Mouse (Mus musculus): ENCODE results near the gene Il23r.

The Il23r gene

GRCm38 (mm10) chr6:67431808-67432207, 59.8 kb downstream of the Il23r start:
- DNase-seq (ENCODE audit: low spot score in 2 of 2) = no peak

DNA sequence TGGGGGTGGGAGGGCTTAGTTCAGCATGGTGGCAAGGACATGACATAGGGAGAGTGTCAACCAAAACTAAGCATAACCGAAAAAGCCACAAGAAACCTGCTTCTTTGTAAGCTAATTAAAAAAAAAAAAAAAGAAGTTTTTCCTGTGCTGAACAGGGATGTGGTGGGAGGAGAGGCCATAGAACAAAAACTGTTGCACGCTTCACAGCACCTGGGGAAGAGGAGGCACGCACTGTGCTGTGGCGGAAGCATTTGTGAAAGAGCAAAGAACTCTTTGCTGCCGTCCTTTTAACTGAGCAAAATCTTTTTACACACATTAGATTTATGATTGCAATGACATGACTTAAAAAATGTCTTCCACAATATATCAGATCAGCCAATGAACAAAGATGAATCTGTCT, 69.9 kb downstream of the Il23r start:
- no peak for DNase-seq (ENCODE audit: low spot score in 2 of 2)

- DNase-seq (ENCODE audit: low spot score in 2 of 2) = no peak
These were observed 75.1 kb downstream of the Il23r start for GRCm38 (mm10) chr6:67416557-67416956.

DNA sequence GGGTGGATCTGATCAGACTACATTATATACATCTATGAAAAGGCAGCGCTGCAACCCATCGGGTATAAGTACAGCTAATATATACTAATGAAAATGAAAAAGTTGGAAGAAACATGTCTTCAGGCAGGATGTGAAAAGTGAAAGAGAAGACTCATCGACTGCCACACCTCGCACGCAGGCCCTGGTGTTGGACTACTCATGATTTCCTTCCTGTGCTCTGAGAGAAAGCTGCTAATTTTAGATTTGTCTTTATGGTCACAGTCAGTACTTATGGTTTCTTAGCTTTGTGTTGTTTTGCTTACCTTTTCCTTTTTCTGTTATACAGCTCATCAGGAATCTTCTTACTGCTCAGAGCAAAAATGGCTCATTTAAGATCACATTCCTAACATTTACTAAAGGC, 76.4 kb downstream of the Il23r start:
- DNase-seq (ENCODE audit: low spot score in 2 of 2) = no peak

- DNase-seq (ENCODE audit: low spot score in 2 of 2) = no peak
These were observed 78.3 kb downstream of the Il23r start for GRCm38 (mm10) chr6:67413378-67413777.

DNA sequence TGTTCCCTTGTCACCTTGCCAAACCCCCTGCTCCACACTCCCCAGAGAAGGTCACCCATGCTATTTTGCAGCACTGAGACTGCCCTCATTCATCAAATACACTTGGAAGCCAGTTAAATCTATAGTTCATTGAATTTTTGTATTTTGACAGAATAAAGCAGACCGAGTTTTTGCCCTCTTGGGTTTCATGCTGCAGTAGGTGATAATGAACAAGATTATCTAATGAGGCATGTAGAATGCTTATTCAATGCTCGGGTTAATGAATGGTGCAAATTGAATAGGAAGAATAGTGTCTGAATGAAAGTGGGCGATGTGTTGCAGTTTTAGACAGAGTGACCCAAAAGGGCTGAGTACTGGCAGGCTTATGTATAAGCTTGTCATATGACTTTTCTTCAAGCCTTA, 86.4 kb downstream of the Il23r start:
- no peak for DNase-seq (ENCODE audit: low spot score in 2 of 2)

DNA sequence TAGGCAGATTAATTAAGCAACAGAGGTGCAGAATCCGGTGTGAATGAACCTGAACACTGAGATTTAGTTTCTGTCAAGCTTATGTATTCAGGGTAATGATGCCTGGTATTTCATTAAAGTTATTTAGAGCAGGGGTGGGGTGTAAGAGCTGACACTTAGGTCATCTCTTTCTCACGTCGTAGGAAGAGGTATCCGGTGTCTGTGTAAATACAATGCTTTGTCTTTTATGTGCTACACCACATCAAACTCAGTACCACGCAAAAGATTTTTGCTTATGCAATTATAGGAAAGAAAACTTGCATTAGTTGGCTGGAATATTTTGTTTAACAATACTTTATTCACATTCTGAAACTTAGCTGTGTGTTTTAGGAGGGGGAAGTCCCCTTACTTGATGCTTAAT, 92.1 kb downstream of the Il23r start:
- DNase-seq (ENCODE audit: low spot score in 2 of 2) = no peak

GRCm38 (mm10) chr6:67375982-67376391, 115.7 kb downstream of the Il23r start, which contains the start of gene Il12rb2:
Il12rb2 (minus strand) TSS chr6:67376188.
- DNase-seq (ENCODE audit: low spot score in 2 of 2) = peak; percentile 9 to 30

All from spleen, postnatal 10 days (tissue).